Mouse (Mus musculus): ENCODE data around the gene Serpina5.

GRCm38 (mm10) chr12:104064532-104064931 lies 36.4 kb upstream of the Serpina5 start:
- TF ChIP-seq CTCF (IDR thresholded peaks at IDR 0.05; ENCODE audit: insufficient read depth, low read depth, low read length) (no peak), POLR2A (IDR thresholded peaks at IDR 0.05; ENCODE audit: insufficient read depth, low read depth, low read length) (no peak)

Data from olfactory bulb, adult 2 months (tissue).